Mouse (Mus musculus) MEL (cell line): ENCODE measurements around the gene Fer1l5.

ENCODE experiments used
- BHLHE40 ChIP-seq: IDR thresholded peaks from 2 replicates; pipeline ENCODE4 v1.6.1; 2012; ENCODE audit warnings: low read depth, mild to moderate bottlenecking, inconsistent platforms, low read length, improper control_type of control experiment, borderline replicate concordance
- CTCF ChIP-seq, 3 experiments: IDR thresholded peaks in 2 of 3; conservative IDR thresholded peaks in 1 of 3; 2 replicates each; pipeline ENCODE4 v1.5.1; 2011 to 2012; ENCODE audit warnings: low read length in 3 of 3, low read depth in 2 of 3, mild to moderate bottlenecking in 2 of 3, improper control_type of control experiment in 1 of 3, inconsistent platforms in 1 of 3, mixed read lengths in 1 of 3, moderate library complexity in 1 of 3; ENCODE audit not compliant: control insufficient read depth in 1 of 3, insufficient read depth in 1 of 3, poor library complexity in 1 of 3, severe bottlenecking in 1 of 3
- GABPA ChIP-seq: IDR thresholded peaks from 2 replicates; pipeline ENCODE4 v1.6.1; 2012; ENCODE audit warnings: low read depth, mild to moderate bottlenecking, inconsistent platforms, low read length, improper control_type of control experiment, moderate library complexity
- MAFK ChIP-seq: IDR thresholded peaks from 2 replicates; pipeline ENCODE4 v1.6.1; 2011; ENCODE audit warnings: low read depth, mild to moderate bottlenecking, low read length, improper control_type of control experiment, borderline replicate concordance
- MXI1 ChIP-seq: IDR thresholded peaks from 2 replicates; pipeline ENCODE4 v1.6.1; 2011; ENCODE audit warnings: mild to moderate bottlenecking, low read depth, low read length, improper control_type of control experiment
- MYB ChIP-seq: IDR thresholded peaks from 2 replicates; pipeline ENCODE4 v1.6.1; 2011; ENCODE audit warnings: mild to moderate bottlenecking, low read depth, low read length, improper control_type of control experiment
- POLR2A ChIP-seq, 2 experiments: IDR thresholded peaks; 2 replicates each; pipeline ENCODE4 v1.6.1; 2011 to 2012; ENCODE audit warnings: low read length in 2 of 2, mild to moderate bottlenecking in 2 of 2, control low read depth in 1 of 2, improper control_type of control experiment in 1 of 2, low read depth in 1 of 2, moderate library complexity in 1 of 2; ENCODE audit not compliant: control insufficient read depth in 1 of 2, insufficient read depth in 1 of 2, poor library complexity in 1 of 2
- SMC3 ChIP-seq: IDR thresholded peaks from 2 replicates; pipeline ENCODE4 v1.6.1; 2011; ENCODE audit warnings: low read depth, low read length, improper control_type of control experiment
- TBP ChIP-seq: IDR thresholded peaks from 2 replicates; pipeline ENCODE4 v1.8.0; 2011; ENCODE audit warnings: low read depth, low read length, improper control_type of control experiment
- USF1 ChIP-seq: IDR thresholded peaks from 2 replicates; pipeline ENCODE4 v1.6.1; 2014; ENCODE audit warnings: low read depth, mild to moderate bottlenecking, inconsistent platforms, low read length, improper control_type of control experiment, moderate library complexity
- ZC3H11A ChIP-seq: IDR thresholded peaks from 2 replicates; pipeline ENCODE4 v1.6.1; 2012; ENCODE audit warnings: low read depth, mild to moderate bottlenecking, inconsistent platforms, low read length, improper control_type of control experiment
- ZMIZ1 ChIP-seq: IDR thresholded peaks from 2 replicates; pipeline ENCODE4 v1.6.1; 2012; ENCODE audit warnings: low read depth, mild to moderate bottlenecking, inconsistent platforms, low read length, improper control_type of control experiment, moderate library complexity
- ZNF384 ChIP-seq: IDR thresholded peaks from 2 replicates; pipeline ENCODE4 v1.6.1; 2012; ENCODE audit warnings: low read depth, mild to moderate bottlenecking, inconsistent platforms, low read length, improper control_type of control experiment

GRCm38 (mm10) chr1:36467446-36467845 lies 95.4 kb downstream of the Fer1l5 start:
- TF ChIP-seq GABPA (no peak), ZC3H11A (no peak), CTCF (IDR thresholded peaks at IDR 0.05 in 2 of 3, conservative IDR thresholded peaks at IDR 0.05 in 1 of 3; ENCODE audit: control insufficient read depth in 1 of 3, insufficient read depth in 1 of 3, low read depth in 2 of 3, low read length in 3 of 3, poor library complexity in 1 of 3, severe bottlenecking in 1 of 3) (no peak), USF1 (no peak), MXI1 (no peak), MAFK (no peak), POLR2A (IDR thresholded peaks at IDR 0.05; ENCODE audit: control insufficient read depth in 1 of 2, insufficient read depth in 1 of 2, low read depth in 1 of 2, low read length in 2 of 2, poor library complexity in 1 of 2) (no peak), SMC3 (no peak), ZNF384 (no peak), ZMIZ1 (no peak), TBP (no peak), MYB (no peak), BHLHE40 (no peak)
